Mouse (Mus musculus): ENCODE results near the gene Wdr83os.
A peak's percentile ranks its signal among the peaks of the same experiment; 100 is the strongest.

Gene Wdr83os

DNA sequence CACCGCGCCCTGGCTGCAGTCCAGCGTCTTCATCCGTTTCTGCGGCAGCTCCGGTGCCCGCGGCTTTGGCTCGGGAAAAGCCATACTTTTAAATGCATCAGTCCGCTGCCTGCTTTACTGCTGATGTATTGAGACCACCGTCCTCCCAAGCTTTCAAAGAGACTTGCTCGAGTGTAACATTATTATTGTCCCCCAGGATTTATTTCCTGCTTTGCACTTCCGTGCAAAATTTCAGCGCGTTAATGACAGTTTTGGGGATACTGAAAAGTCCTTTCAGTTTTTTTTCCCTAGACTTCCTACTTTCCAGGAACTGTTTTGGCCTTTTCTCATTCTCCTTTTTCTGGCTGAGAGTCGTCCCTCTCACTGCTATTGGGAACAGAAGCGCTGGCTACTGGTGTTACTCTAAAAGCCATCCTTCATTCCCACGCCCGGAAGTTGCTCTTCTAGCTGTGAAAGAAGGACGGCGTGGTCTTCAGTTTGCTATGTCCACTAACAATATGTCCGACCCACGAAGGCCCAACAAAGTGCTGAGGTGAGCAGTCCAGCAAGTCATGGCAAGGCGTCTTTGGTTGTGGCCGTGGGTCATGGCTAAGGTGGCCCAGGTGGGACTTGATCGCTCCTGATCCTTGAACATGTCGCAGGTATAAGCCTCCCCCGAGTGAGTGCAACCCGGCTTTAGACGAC is at the start of gene Wdr83os:
Gene Wdr83os (plus strand): TSS at position 209 of the 684 bp plus-strand sequence.
- peak; percentile 61 for DNase-seq

DNA sequence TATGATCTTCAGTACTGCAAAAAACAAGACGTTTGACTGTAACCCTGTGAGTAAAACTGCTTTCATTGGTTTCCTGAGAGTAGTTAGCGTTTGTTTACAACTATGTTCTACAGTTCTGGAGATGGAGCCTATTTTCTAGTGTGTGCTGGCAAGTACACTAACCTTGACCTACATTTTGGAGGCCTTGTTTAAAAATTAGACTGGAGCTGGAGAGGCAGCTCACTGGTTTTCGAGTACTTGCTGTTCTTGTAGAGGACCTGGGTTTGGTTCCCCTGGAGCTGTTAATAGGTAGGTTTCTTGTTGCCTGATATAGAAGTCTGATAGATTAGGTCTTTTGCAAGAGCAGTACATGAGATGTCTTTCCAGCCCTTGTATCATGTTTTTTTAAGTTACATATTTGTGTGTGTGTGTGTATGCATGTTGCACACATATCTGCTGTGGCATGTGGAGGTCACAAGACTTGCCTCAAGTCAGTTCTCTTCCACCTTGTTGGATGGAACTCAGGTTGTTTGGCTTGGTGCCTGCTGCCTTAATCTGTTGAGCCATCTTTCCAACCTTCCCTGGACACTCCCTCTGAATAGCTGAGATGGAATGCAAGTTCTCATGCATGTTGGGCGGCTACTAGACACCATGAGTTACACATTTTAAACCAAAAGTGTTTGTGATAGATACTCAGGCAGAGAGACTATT is 47.8 kb upstream of the Wdr83os start:
- DNase-seq: no peak

DNA sequence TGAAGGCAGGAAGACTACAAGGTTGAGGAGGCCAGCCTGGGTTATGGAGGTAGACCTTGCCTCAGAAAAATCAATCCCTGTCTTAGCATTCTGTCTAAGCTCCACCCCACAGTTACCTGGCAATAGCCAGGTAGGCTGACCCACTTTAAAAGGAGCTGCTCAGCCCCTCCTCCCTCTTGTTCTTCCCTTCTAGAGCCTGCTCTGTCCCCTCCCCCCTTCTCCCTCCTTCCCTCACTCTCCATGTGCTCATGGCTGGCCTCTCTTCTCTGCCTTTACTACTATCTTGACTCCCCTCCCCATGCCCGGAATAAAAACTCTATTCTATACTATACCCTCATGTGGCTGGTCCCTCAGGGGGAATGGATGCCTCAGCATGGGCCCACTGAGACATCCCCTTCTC is 46.7 kb upstream of the Wdr83os start:
- DNase-seq: peak; percentile 14

DNA sequence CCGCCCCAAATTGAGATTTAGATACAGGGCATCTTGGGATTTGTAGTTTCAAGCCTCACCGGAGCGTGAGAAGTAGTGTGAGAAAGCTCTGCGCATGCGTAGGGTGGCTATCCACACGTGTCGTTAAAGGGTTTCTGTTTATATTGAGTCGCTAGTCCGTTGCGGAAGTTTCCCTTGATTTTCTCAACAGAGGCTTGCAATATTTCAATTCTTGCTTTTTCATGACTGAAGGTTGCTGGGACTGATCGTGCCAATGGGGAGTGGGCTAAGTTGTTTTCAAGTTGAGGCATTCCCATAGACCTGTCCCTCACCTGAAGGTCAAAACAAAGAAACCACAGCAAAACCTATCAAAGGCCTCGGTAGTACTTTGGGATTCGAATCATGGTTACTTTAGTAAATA is 45.8 kb upstream of the Wdr83os start:
- peak; percentile 82 for DNase-seq

DNA sequence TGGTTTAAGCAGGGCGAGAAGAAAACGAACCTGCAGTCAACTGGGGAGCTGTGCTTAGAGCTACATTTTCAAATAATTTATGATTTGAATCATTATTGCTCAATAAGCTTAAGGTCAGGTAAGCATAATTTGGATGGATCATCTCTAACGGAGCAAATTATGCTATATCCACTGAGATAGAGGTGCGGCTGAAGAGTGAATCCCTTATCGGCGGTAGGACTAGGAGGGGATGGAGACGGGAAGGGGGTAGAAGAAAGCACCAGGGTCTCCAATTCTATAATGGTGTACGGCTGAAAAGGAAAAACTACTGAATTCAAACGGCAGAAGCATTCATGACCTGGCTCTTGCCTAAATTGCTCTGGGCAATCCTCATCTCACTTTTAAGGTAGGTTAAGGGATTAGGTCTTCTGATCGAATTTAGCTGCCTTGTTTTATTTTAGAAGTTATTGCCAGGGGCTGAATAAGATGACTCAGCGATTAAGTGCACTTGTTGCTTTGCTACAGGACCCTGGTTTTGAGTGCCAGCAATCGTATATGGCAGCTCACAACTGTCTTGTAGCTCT is 45.3 kb upstream of the Wdr83os start:
- DNase-seq: no peak

DNA sequence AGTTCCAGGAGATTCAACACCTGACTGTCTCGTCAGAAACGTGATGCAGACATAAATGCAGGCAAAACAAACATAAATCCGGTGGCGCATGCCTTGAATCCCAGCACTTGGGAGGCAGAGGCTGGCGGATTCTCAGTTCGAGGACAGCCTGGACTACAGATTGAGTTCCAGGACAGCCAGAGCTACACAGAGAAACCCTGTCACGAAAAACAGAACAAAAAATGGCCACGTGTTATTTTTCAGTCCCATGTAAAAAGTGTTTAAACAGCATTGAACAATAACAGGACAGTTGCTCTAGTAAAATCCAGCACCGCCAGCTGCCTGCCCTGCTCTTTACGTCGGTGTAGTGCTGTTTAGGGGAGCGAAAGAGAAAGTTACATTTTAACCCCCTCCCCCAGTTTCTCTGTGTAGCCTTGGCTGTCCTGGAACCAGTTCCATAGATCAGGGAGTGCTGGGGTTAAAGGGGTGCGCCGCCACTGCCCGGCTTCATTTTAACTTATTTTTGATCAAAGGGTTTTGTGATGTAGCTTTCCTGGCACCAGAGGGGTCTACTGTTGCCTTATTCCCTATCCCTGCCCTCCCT is 44.7 kb upstream of the Wdr83os start:
- peak; percentile 4 for DNase-seq

DNA sequence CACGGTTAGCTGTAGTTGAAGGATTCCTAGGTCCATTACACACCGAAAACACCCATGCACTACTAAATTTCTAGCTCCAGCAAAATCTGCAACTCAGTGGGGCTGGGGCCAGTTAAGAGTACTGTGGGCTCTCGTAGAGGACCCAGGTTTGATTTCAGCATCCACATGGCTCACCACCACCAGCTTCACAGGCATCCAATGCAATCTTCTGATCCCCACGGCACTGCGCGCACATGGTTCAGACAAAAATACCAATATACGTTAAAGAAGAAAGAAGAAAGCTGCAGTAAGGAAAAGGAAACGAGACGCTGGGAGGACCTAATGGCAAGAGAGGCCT is 44.2 kb upstream of the Wdr83os start:
- DNase-seq: no peak

DNA sequence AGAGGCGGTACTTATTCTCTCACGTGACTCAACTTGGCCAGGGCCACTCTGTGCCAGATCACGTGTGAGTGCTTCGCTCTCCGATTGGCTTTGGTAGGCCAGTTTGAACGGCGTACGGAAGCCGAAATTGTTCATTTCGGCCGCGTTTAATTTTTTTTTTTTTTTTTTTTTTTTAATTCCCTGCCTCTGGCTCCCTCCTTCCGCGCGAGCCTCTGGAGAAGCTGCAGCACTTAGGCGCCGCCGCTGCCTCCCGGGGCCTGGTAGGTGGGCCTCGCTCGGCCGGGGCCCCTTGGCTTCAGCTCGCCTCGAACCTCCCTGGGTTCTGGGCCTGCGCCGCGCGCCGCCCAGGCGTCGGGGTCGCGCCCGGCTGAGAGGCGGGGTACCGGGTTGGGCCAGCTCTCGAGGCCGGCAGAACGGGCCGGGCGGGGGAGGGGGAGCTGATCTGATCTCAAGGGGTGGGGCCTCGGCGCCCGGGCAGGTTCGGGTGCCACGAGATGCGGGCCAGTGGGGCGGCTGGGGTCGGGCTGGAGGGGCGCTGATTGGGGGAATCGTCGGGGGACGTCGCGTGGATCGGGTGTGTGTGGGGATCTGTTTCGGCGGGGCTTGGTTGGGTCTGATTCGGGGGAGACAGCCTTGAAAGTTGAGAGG is 43.7 kb upstream of the Wdr83os start, which contains the start of gene Tnpo2:
Gene Tnpo2 (plus strand): TSS at position 198 of the 648 bp plus-strand sequence.
- DNase-seq: peak; percentile 89

DNA sequence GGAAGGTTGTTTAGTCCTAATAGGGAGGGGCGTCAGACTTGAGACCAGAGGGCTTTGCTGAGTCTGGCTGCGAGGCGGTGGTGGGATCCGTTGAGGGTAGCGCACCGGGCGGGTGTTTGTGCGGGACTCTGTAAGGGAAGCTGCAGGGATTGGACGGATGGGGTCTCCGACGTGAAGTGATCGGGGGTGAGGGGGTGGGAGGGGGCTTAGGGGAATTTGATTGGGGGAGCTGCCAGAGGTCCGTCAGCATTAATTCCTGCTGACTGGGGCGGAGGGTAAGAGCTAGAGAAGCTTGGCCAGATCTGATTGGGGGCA is 43.2 kb upstream of the Wdr83os start:
- no peak for DNase-seq

DNA sequence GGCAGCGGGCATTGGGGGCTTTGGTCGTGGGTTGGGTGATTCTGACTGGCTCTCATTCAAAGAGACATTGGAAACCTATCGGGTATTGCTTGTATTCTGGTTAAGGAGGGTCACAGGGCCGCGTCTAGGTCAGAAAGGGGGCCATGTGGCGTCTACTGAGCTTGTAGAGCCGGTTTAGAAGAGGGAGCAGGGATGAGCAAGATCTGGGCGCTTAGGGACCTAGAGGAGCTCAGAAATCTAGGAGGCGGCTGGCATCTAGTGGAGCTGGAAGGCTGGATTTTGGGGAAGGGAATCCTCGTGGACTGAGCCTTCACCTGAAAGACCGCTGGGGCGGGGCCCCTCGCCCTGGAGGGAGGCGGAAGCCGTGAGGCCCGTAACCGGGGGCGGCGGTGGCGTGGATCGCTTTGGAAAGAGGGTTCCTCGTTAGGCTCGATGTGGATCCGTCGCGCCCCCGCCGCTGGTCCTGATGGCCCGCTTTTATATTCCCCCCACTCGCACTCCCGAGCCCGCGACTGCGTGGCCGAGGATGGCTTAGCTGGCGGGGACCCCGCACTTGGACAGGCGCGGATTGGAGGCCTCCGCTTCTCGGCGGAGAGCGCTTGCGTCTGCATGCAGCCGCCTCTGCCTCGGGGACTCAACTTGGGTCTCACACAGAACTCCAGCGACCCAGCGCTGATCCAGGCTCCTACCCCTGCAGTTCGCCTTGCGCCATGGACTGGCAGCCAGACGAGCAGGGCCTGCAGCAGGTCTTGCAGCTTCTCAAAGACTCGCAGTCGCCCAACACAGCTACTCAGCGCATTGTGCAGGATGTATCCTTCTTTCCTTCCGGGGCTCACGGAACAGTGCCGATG is 42.6 kb upstream of the Wdr83os start:
- peak; percentile 58 for DNase-seq

DNA sequence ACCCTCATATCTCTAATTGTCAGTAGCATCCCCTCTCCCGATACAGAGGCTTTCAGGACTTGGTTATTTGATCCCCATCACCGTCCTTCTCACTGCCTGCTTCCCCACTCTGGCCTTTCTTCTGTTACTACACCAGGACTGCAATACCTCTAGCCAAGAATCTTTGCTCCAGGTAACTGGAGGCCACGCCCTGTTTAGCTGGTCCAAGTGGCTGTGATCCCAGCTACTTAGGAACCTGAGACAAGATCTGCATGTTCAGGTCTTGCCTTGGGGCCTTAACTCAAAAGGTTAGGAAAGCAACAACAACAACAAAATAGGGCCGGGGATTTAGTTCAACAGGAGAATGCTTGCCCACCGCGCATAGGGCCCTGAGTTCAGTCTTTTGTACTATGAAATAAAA is 36.9 kb upstream of the Wdr83os start:
- no peak for DNase-seq

DNA sequence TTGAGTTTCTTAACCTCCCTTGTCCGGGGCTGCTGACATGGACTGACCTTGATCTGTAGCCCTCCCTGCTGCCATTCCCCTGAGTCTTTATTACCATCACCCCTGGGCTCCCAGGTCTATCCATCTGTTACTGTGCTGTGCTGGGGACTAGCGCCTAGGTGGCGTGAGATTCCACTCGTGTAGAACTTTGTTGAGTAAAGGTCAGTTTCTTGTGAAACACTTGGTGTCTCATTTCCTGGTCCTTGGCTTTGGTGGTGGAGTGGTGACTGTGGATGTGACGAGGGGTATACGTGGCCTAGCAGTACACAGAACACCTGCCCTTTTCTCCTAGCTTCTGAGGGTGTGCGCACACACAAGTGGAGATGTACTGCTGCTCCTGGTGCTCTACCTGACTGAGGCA is 23.2 kb upstream of the Wdr83os start:
- DNase-seq: no peak

DNA sequence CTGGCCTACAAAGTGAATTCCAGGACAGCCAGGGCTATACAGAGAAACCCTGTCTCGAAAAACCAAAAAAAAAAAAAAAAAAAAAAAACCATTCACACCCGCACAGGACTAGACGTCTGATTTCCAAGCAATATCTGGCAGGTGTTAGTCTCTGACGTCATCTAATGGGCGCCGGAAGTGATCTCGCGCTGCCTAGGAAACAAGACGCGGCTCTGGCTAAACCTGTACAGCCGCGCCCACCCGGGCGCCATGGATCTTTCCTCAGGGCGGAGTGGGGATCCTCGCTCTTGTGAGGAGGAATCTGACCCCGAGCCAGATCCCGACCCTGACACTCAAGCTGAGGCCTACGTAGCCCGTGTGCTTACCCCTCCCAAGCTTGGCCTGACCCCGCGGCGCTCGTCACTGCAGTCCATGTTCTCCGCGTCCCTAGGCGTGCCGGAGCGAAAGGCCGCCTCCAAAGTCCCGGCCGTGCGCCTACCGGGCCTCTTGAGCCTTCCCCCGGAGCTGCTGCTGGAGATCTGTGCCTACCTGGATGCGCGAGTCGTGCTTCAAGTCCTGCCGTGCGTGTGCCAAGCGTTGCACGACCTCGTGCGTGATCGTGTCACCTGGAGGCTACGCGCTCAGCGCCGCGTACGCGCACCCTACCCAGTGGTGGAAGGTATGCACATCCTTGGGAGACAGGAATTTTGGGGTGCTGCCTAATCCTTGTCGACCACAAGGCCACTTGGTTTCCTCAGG is 20.5 kb upstream of the Wdr83os start, which contains the start of gene Fbxw9:
Gene Fbxw9 (plus strand): TSS at position 177 of the 738 bp plus-strand sequence.
- DNase-seq: peak; percentile 91

DNA sequence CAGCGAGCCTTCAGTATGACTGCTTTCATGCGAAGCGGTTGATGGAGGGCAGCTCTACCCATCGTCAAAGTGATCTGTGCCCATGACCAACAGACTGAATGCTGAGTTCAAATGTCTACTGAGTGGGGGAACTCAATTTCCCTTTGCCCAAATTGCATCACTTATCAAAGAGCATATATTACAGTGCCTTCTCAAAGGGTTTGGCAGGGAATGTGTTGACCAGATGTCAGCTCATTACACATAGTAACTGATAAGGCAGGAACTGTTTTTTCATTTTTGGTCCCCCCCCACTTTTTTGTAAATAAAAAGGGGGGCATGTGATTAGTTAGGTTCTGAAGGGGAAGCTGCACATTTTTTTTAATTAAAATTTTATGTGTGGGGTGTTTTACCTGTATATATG is 17.9 kb upstream of the Wdr83os start:
- no peak for DNase-seq

DNA sequence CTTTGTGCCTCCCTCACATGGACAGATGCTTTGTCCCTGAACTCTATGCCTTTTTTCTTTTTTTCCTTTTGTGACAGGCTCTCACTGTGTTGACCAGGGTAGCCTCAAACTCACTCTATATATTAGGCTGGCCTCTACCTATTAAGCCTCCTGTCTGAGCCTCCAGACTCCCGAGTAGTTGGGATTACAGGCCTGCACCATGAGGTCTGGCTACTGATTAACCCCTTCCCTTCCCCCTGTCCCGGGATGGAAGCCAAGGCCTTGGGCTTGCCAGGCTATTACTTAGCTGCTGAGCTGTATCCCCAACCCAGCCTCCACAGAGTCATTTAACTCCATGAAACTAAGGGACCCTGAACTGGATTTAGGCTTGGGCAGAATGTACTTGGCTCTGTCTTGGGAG is 15.3 kb upstream of the Wdr83os start:
- no peak for DNase-seq

DNA sequence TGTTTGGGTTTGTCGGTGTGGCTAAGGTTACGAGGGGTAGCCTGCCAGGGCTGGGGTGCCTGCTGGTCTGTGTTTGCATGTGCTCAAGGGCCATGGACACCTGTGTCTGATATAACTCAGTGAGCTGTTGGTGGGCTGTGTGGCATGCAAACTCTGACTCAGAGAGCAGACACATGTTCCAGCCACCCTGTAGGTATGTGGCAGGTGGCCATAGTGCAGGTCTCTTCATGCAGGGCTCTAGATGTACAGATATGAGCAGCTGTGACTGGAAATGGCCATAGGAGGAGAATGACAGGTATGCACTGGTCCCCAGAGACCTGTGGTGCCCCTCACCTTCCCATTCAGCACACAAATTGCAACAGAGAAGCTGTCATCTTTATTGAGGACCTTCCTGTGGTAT is 13.4 kb upstream of the Wdr83os start:
- DNase-seq: no peak

DNA sequence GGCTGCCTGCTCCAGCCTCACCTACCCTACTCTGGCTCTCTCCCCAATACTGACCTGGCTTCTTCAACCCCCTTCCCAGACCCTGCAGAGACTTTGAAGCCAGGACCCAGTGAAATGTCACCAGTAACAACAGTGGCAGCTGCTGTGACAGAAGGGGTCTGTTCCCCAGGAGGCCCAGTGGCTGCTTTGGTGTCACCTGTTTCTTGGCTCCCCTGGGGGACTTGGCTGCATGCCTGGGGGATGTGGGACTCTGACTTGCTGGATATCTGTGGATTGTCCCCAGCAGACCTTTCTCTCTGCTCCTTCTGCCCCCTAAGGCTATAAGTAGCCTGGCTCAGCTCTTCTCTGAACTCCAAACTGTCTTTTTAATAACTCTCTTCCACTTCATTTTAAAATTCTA is 12.6 kb upstream of the Wdr83os start, which contains the start of gene Gm5741:
Gene Gm5741 (minus strand): TSS at position 1 of the 400 bp plus-strand sequence.
- no peak for DNase-seq

DNA sequence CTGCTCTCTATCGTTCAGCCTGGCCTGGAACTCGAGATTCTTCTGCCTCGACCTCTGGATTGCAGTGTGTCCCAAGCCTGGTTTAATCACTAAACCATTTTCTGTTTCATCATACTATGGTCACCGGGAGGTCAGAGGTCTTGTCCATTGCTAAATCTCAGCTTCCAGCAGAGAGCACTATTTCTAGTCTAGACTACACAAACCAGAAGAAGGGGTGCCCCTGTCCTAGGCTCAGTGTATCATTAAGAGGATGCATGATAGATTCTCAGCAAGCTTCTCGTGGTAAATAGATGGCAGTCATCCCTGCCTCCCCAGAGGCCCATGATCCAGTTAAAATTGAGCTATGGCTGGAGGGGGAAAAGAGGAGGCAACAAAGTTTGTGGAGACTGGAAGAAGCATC is 9.5 kb upstream of the Wdr83os start:
- DNase-seq: no peak

DNA sequence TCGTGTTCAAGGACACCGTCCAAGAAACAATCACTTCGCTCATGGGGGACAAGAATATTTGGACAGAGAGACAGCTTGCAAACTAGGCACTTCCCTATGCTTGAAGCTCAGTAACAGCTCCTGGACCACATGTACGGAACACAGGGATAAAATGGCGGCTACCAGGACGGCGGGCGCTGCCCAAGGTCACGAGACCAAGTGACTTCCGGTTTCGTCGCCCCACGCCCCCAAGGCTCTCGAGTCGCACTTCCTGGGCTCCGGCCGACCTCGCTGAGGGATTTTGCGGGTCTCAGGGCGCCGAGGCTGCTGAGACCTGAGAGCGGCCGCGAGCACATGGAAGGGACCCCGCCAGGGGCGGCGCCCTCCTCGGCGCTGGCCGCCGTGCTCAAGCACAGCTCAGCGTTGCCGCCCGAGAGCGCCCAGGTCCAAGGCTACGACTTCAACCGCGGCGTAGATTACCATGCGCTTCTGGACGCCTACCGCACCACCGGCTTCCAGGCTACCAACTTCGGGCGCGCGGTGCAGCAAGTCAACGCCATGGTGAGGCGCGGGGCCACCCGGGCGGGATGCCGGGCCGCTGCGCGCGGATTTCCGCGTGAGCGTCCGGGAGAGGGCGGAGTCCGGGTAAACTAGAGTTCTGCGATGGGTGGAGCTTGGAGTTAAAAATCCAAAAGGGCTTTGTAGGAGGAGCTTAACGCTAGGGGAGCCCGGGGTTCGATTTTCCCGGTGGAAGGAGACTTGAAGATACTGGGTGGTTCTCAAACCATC is 8.8 kb upstream of the Wdr83os start, which contains the start of gene Dhps:
Gene Dhps (plus strand): TSS at position 244 of the 768 bp plus-strand sequence.
- DNase-seq: peak; percentile 92

DNA sequence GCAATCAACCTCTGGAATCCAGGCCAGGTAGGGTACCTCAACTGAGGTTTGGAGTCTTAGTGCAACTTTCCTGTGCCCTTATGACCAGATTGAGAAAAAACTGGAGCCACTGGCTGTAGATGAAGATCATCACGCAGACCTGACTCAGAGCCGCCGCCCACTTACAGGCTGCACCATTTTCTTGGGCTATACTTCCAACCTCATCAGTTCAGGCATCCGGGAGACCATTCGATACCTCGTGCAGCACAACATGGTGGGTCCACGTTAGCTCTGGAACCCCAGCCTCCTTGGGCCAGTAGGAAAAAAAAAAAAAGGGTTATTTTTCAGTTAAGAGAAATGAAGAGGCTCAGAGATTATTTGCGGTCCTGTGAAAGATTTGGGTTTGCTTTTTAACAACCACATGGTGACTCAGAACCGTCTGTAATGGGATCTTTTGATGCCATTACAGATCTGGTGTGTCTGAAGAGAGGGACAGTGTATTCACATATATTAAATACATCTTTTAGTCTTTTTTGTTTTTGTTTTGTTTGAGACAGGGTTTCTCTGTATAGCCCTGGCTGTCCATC is 8.1 kb upstream of the Wdr83os start:
- no peak for DNase-seq
